Mouse (Mus musculus): ENCODE data around the gene Arfgap3.

Arfgap3 gene

DNA sequence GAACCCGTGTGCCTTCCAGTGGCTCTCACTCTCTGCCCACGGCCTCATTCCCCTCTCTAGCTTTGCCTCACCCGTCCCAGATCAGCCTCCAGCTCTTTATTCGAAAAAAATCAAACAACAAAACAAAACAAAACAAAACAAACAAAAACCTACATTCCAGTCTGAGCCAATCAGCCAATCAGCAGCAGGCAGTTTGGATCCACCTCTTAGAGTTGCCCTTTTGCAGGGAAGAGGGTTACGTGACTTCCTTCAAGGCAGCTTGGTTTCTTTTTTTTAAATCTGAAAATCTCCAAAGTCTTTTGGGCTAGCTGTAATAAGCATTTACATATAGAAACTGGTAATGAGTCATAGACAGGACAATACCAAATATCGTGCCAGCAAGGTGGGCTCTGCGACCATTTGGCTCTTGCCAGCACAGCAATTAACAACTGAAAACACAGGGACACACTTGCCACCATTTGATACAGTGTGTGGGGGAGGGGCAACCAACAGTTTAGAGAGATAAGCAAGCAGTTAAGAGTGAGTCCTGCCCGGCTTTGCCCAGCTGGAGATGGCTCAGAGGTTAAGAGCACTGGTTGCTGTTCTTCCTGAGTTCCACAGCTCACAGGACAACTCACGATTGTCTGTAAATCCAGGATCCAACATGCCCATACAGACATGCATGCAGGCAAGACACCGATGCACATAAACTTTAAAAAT lies 95.5 kb downstream of the Arfgap3 start:
- in situ Hi-C loops (cut with MseI, MboI): no loop called here

DNA sequence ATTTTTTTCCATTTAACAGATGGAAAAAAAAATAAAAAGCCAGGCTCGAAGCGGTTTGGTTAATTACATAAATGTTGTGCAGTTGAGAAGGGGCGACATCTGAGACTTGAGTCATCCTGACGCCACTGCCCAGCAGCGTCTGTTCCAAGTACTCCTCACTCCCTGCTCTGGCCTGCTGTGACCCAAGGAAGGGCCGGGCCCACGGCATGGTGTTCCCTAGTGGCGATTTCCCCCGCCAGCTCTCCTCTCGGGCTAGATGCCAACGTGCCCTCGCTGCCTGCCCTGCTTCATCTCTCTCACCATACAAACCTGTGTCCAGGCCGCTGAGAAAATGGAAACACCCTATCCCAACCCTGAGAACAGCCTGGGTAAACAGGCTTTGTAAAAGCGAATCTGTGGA lies 98.0 kb downstream of the Arfgap3 start:
- in situ Hi-C loops (cut with MseI, MboI): no loop called here

DNA sequence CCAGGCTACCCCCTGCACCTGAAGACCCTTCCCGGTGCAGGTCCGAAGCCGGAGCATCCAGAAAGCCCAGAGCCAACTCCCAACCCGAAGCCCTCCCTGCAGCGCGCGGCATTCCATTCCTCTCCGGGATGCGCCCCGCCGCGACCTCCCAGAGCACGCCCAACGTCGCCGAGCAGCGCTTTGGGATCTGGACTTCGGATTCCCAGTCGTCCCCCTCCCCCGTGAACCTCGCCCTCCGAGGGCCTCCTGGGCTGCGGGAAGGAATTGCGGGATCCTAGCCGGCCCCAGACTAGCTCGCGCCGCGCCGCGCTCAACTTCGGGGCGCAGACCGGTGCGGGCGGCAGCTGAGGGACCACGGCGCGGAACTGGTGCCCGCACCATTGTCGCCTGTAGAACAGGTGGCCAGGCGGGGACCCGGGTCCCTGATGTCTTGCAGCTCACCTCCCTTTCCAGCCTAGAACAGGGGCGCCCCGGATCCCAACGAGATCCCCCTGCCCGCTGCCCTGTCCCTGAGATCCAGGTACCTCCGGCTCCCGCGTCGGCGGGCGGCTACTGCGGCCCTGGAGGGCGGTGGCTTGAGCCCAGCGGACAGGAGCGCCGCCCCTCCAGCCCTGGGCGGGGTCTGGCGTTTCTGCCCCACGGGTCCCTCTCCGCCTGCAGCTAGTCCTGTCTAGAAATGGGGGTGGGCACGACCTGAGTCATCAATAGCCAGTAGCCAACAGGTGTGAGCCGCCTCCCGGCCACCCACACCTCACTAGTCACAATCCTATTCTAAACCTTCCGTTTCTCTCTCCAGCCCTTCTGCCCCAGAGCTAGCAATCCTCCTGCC lies 98.7 kb downstream of the Arfgap3 start, which contains the start of gene A4galt:
Gene A4galt (minus strand): TSS at position 599 of the 829 bp plus-strand sequence.
- in situ Hi-C loops (cut with MseI, MboI): no loop called here

DNA sequence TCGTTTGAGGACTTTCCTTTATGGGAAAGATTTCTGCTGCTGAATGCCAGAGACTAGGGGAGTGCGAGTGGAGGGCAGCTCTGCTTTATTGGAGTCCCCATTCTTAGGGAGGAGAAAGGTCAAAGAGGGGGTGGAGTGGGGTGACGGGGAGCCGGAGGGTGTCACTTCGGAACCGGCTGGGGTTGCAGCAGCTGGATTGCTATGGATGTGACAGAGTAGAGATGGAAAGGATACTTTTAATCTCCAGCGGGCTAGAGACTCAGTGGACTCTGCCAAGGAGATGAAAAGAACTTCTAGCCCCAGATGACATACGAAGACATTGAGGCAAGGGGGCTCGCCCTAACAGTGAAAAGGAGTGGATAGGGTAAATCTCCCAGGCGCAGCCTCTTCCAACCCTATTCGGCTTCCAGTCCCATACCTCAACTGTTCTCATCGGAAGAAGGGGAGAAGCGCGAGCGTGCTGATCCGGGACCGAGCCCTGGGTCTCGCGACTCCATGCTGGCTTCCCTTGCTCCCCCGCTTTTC lies 99.3 kb downstream of the Arfgap3 start:
- in situ Hi-C loops (cut with MseI, MboI): no loop called here
